Mouse (Mus musculus) heart, postnatal 36 days (tissue): ENCODE data around the gene Kazald1. TPM values are rescaled to one million over a fixed set of nuclear protein-coding genes. Genes with fewer than 3 reads are reported as not detected.

Experiments used
- DNase-seq, 2 experiments: peaks; one replicate each; pipeline ENCODE4 v3.0.0; 2021 to 2022
- intact Hi-C: fragments of 180-260 bp; cut with DNase I; formaldehyde crosslinking; loops from one replicate; pipeline ENCODE4 v1.15.1; 2025
- total RNA-seq, 2 experiments: library from RNA; stranded (reverse); gene quantifications; 2 replicates each; pipeline ENCODE4 v1.2.3; 2021

Gene Kazald1
- total RNA-seq, 2 experiments from 2014 or later, result 4.6 to 4.8 TPM

- intact Hi-C loops, result no loop called here
Observed at GRCm38 (mm10) chr19:45047417-45047934, 27.6 kb upstream of the Kazald1 start, which contains the start of gene Sfxn3. Gene Sfxn3 (plus strand): TSS chr19:45047503.

DNA sequence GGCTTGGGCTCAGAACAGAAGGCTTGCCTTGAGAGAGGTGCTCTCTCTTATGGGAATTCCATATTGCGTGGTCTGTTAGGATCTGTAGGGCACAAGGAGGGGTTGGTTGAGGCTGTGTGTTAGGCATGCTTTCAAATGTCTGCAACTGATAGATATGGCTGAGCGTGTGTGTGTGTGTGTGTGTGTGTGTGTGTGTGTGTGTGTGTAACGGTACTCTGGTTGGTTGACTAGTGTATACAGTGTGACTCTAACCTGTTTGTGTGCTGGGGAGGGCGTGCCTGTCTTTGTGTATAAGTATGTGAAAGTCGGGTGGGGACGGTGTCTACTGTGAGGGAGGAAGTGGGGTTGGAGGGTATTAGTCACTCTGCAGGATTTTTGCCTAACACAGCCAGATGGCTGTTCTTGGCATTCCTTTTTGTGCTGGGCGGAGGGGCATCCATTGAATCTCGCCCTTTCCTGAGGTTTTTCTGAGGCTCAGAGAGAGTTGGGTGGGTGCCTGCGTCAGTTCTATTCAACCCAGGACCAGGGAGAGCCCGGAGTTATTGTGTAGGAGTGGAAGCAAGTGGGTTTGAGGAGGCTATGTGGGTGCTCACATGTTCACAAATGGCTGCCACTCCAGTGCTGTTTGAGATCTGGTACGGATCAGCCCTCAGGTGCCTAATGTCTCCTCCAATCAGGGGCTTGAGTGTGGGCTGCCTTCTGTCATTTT, 27.0 kb upstream of the Kazald1 start:
- intact Hi-C loops, result no loop called here
- DNase-seq, result peak; percentile 43 to 66

More at GRCm38 (mm10) chr19:45047417-45047934, 27.6 kb upstream of the Kazald1 start, which contains the start of gene Sfxn3:
- DNase-seq, result peak; percentile 94 to 96

DNA sequence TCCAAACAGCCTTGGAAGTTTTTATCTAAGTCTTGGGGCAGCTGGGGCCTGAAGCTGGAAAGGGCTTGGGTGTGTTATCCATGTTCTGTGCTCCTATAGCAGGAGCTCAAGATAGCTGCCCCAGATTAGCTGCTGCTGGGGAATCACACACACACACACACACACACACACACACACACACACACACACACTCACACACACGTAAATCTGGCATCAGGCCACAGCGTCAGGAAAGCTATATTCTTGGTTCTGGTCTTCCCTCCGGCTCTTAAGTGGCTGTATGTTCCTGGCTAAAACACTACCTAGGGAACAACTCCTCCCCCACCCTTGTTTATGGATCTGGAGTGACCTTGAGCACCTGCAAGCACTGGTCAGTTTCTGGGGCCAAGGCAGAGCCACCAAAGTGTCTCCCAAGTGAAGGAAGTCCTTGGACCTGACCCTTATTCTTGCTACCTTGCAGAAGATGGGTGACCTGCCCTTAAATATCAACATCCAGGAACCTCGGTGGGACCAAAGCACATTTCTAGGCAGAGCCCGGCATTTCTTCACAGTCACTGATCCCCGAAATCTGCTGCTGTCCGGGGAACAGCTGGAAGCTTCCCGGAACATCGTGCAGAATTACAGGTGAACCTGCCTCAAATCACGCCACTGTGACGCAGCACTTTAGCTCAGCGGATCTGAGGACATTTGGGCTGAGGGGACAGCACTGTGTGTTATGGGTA, 26.2 kb upstream of the Kazald1 start:
- no peak for DNase-seq
- intact Hi-C loops, result no loop called here

DNA sequence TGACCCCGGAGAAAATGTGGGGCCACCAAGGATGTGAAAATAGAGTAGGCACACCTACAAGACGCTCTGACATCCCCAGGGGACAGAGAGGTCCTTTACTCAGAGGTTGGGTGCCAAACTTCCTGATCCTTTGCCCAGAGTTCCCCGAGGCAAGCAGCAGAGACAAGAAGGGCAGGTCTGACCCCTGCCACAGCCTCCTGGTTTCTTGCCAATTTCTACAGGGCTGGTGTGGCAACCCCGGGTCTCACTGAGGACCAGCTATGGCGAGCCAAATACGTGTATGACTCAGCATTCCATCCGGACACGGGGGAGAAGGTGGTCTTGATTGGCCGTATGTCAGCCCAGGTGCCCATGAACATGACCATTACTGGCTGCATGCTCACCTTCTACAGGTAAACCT, 25.5 kb upstream of the Kazald1 start:
- DNase-seq, result no peak
- intact Hi-C loops, result no loop called here

- intact Hi-C loops, result no loop called here
- no peak for DNase-seq
Observed at GRCm38 (mm10) chr19:45053451-45053850, 21.6 kb upstream of the Kazald1 start.

DNA sequence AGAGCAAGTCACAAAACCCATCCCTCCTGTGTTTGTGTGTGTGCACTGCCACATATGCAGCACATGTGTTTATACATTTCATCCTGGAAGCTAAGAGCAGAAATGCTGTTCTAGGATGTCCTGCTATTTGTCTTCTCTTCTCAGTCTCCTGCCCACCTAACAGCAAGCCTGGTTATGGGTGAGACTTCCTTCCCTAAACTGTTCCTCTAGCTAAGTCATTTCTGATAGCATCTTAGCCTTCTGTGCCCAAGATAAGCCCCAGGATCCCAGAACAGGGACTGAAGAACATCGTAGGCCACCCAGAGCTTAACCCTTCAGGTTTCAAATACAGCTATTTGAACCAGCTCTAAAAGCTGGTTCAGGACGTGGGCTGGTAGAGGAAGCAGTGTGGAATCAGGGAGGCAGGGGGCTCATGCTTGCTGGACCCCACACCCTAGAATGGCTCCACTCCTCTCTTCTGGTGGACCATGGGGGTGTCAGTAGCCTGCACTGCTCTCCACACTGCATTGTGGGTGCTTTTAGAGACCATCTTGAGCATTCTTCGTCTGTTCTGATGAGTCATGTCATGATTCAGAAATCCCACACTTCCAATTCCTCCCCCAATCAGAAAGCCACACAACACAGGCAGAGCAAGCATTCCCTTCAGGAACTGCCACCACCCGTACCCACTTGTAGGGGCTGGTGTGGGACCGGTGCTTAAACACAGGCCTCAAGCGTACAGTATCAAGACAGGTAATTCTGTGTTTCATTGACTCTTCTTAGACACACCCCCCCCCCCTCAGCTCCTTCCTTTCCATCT, 19.9 kb upstream of the Kazald1 start:
- intact Hi-C loops, result no loop called here
- no peak for DNase-seq

DNA sequence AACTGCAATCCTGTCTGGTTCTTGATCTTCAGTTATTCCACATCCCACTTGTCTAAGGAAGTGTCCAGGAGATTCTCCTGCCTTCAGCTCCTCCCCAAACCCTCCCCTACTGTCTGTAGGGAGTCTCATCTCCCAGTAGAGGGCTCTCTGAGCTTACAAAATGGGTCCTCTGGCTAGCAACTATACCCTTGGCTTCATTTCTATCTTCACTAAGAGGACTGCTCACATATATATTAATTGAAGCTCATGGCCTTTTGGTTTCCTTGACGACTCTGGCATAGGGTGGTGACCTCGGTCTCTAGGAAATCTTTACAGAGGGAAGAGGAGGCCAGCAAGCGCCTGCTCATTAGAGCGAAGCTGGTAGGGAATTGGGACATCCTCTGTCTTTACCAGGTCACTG, 18.7 kb upstream of the Kazald1 start:
- no peak for DNase-seq
- intact Hi-C loops, result no loop called here

DNA sequence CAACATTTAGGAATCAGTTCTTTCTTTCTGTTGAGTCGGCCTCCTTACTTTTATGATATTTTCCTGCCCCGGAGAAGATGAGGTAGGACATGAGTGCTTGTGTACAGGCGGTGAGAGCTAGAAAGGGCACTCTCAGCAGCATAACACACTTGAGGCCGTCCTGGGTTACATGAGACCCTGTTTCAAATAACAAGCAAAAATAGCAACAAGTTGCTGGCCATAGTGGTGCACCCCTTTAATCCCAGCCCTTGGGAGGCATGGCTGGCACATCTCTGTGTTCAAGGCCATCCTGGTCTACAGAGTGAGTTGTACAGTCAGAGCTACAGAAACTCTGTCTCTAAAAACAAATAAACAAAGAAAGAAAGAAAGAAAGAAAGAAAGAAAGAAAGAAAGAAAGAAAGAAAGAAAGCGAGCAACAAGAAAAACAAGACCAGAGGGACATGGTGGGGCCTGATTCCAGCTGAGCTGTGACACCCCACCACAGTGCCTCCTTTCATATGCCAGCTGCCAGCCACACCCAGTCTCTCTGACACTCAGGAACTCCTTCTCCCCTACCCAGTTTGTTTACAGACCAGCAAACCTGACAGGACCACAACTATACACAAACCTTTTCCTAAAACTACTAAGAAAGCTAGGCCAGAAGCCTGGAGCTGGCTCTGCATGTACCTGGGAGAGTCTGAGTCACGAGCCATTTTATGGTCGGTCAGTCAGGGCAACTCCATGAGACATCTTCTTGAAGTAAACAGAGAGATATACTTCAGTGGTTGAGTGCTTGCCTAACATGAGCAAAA, 17.9 kb upstream of the Kazald1 start:
- intact Hi-C loops, result no loop called here
- no peak for DNase-seq

DNA sequence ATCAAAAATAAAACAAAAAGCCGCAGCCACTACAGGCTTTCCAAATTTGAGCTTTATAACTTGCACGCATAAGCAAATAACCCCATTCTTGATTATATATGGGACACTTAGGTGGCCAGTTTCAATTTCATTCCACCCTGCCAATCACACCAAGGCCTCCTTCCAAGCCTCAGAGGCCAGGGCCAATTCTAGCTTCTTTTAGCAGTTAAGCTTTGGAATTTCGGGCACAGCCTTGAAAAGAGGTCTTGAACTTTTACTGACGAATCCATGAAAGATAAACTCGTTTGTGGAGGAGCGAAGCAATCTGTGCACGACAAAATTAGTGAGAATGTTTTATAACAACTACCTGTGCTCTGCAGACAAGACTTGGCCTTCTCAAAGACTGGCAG, 17.3 kb upstream of the Kazald1 start:
- no peak for DNase-seq
- intact Hi-C loops, result loop anchor here (2.0 kb wide), 1 partner anchor 17 kb away; the partner anchor contains the start of gene Kazald1

DNA sequence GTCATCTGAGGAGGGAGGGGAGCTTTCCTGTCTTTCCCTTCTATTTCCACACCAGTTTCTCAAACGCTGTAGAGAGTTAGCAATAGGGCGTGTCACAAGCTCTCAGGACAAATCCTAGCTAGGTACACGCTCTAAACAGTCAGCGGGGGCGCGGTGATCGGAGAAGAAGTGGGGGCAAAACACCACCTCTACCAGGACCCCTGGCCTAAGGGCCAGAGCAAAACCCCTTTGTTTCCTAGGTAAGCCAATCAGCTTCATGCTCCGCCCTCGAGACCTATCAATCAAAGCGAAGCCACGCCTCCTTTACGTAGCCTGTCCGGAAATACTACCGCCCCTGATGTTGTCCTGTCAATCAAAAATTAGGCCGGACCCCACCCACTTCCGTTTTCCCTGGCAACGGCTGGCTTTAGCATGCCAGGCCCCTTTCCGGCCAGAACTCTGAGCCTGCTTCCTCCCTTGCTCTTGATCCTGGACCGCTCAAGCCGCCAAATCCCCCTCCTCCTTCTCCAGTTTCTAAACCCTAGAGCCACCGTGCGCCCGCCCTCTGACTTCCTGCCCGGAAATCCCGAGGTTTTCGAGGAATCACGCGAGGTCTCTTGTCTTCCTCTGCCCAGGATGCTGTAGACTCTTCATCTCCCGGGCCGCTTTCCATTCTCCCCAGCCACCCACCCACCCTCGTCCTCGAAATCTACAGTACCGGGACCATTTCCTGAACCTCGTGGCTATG, 16.8 kb upstream of the Kazald1 start:
- intact Hi-C loops, result loop anchor here (2.0 kb wide), 1 partner anchor 17 kb away; the partner anchor contains the start of gene Kazald1
- DNase-seq, result peak; percentile 93 to 94

GRCm38 (mm10) chr19:45058841-45059240, 16.2 kb upstream of the Kazald1 start:
- no peak for DNase-seq
- intact Hi-C loops, result loop anchor here (2.0 kb wide), 1 partner anchor 16 kb away; the partner anchor contains the start of gene Kazald1

DNA sequence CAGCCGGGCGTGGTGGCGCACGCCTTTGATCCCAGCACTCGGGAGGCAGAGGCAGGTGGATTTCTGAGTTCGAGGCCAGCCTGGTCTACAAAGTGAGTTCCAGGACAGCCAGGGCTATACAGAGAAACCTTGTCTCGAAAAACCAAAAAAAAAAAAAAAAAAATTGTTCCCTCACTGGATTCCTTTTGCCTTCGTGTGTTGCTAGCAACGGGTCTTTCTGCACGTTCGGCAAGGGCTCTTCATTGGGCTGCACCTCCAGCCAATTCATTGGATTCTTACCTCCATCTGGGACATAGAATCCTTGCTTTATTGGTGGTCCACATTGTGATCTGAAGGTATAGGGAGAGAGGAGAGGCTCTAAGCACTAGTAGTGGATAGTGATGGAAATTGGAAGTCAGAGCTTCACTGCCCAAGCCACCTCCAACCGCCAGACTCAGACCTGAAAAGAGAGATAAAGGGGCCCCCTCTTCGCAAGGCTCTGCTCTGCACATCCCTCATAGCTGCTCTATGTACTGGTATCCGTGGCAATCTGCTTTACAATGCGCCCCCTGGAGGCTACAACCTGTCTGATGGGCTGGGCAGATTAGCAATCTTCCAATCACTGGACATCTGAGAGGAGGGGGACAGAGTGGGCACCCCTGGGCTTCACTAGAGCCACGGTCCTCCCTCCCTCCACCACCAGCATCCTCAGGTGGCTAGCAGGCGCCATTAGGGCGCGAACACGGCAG, 11.3 kb upstream of the Kazald1 start:
- peak in 1 of 2 experiments; percentile 63 for DNase-seq
- intact Hi-C loops, result no loop called here

GRCm38 (mm10) chr19:45065226-45065625, 9.8 kb upstream of the Kazald1 start:
- no peak for DNase-seq
- intact Hi-C loops, result no loop called here

GRCm38 (mm10) chr19:45067170-45067569, 7.9 kb upstream of the Kazald1 start:
- DNase-seq, result no peak
- intact Hi-C loops, result no loop called here

DNA sequence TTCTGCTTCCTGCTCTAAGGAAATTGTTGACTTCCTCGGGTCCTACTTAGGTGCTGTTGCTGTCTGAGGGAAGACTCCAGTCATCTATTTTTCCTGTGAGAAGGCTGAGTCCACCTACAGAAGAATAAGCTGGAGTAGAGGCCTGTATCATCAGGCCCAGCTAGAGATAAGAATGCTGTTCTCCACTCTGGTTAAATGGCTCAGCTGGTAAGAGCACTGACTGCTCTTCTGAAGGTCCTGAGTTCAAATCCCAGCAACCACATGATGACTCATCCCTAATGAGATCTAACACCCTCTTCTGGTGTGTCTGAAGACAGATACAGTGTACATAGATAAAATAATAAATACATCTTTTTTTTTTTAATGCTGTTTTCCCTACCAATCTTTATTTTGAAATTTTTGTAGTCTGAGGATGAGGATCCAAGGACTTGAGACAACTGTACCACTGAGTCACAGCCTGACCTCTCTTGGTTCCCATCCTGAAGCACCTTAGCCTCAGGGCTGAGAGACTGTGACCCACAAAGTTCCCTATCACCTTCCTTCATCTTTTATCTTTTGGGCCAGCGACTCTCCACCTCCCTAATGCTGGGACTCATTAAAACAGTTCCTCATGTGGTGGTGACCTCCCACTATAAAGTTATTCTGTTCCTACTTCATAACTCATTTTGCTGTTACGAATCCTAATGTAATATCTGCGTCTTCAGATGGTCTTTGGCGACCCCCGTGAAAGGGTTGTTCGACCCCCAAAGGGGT, 7.1 kb upstream of the Kazald1 start:
- DNase-seq, result no peak
- intact Hi-C loops, result no loop called here

DNA sequence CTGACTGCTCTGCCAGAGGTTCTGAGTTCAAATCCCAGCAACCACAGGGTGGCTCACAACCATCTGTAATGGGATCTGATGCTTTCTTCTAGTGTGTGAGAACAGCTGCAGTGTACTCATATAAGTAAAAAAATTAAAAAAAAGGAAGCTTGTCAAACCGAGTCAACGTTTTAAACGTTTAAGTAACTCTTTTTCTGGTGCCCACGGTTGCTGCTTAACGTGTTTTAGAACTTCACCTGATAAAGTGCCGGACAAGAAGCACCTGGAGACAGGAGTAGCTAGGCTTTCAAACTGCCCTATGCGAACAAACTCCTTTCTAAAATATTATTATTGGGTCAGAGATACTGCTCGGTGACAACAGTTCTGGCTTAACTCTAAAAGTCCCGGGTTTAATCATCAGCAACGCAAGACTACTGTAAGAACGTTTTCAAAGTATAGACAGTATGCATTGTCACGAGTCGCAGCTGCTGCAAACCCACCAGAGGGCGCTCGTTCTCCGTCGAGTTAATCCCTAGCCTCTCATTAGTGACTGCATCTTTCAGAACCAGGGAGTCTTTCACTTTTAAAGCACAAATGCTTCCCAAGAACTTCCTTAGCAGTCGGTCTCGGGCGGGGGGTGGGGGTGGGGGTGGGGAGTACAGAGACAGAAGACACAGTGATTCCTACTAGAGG, 1.0 kb upstream of the Kazald1 start:
- intact Hi-C loops, result loop anchor here (2.0 kb wide), 2 partner anchors 15 to 87 kb away; no protein-coding TSS in a partner anchor

More for the DNA sequence above, 1.0 kb upstream of the Kazald1 start:
- DNase-seq, result peak; percentile 87 to 88
